Mouse (Mus musculus) gastrocnemius, postnatal 36 days (tissue): ENCODE measurements around the gene Spin2e. TPM values are rescaled to one million over a fixed set of nuclear protein-coding genes. Genes with fewer than 3 reads are reported as not detected.
"Not testable (repeated sequence)": the region's sequence is repeated elsewhere in the genome, so short reads cannot be mapped to it uniquely, and the experiment has no call there.

ENCODE experiments used
- DNase-seq, 2 experiments: peaks; one replicate each; pipeline ENCODE4 v3.0.0; 2022
- intact Hi-C: fragments of 180-260 bp; cut with DNase I; formaldehyde crosslinking; loops from one replicate; pipeline ENCODE4 v1.15.1; 2025
- long read RNA-seq, 2 experiments: library from polyadenylated mRNA; stranded (forward); transcript quantifications; one replicate each; pipeline ENCODE4 v2.0.0; 2021
- total RNA-seq, 2 experiments: library from RNA; stranded (reverse); gene quantifications; 2 replicates each; pipeline ENCODE4 v1.2.3; 2021

Spin2e gene
- total RNA-seq, result not detected
- long read RNA-seq, experiment 1, result 0 reads
- long read RNA-seq, experiment 2, result 0 reads

GRCm38 (mm10) chrX:31618820-31619219, at the start of gene Spin2e:
TSS of gene Spin2e (minus strand) at chrX:31618920.
- DNase-seq, intact Hi-C loops: not testable (repeated sequence)

- DNase-seq, intact Hi-C loops: not testable (repeated sequence)
Observed at GRCm38 (mm10) chrX:31574183-31574582, 44.5 kb downstream of the Spin2e start, which contains the start of gene Gm21883. TSS of gene Gm21883 (minus strand) at chrX:31574283.

Other genes with a start within 250 kb of the Spin2e start
- not detected for gene Btbd35f19, start 235.0 kb downstream of the Spin2e start, total RNA-seq
- not detected for gene Gm21883, start 44.6 kb downstream of the Spin2e start, total RNA-seq
- gene Btbd35f25, start 98.2 kb upstream of the Spin2e start, total RNA-seq, result not detected